Mouse (Mus musculus) hindbrain, embryonic 11.5 days (tissue): ENCODE results near the gene Cbr4. TPM values are rescaled to one million over a fixed set of nuclear protein-coding genes. Genes with fewer than 3 reads are reported as not detected.

Experiments used
- ATAC-seq: fragments of 200-750 bp; cut with Nextera tagmentation; 2 replicates; pipeline ENCODE4 v1.8.0; 2017; ENCODE audit warnings: mild to moderate bottlenecking, moderate TSS enrichment, moderate library complexity; ENCODE audit not compliant: low FRiP score
- DNase-seq: peaks from one replicate; pipeline ENCODE4 v3.0.0-alpha.2; 2015; ENCODE audit warnings: low spot score
- H3K27ac ChIP-seq: fragments of 300-500 bp; sonication (generic); 2 replicates; pipeline ENCODE4 v1.5.1; 2014; ENCODE audit warnings: mild to moderate bottlenecking, low read depth, low read length
- H3K27me3 ChIP-seq: fragments of 300-500 bp; sonication (generic); 2 replicates; pipeline ENCODE4 v1.6.1; 2014; ENCODE audit warnings: mild to moderate bottlenecking, low read length, moderate library complexity, mixed read lengths; ENCODE audit not compliant: control insufficient read depth, insufficient read depth
- H3K36me3 ChIP-seq: fragments of 300-500 bp; sonication (generic); 2 replicates; pipeline ENCODE4 v1.6.1; 2014; ENCODE audit warnings: mild to moderate bottlenecking, low read length, moderate library complexity, mixed read lengths; ENCODE audit not compliant: control insufficient read depth, insufficient read depth
- H3K4me1 ChIP-seq: fragments of 300-500 bp; sonication (generic); replicated peaks from 2 replicates; pipeline ENCODE4 v1.6.1; 2014; ENCODE audit warnings: low read length, mixed read lengths; ENCODE audit not compliant: control insufficient read depth, insufficient read depth
- H3K4me2 ChIP-seq: fragments of 300-500 bp; sonication (generic); replicated peaks from 2 replicates; pipeline ENCODE4 v1.6.1; 2014; ENCODE audit warnings: mild to moderate bottlenecking, low read depth, low read length
- H3K4me3 ChIP-seq: fragments of 300-500 bp; sonication (generic); 2 replicates; pipeline ENCODE4 v1.5.1; 2014; ENCODE audit warnings: low read depth, low read length
- H3K9ac ChIP-seq: fragments of 300-500 bp; sonication (generic); 2 replicates; pipeline ENCODE4 v1.6.1; 2014; ENCODE audit warnings: low read depth, low read length
- H3K9me3 ChIP-seq: fragments of 300-500 bp; sonication (generic); 2 replicates; pipeline ENCODE4 v1.6.1; 2016; ENCODE audit warnings: low read length; ENCODE audit not compliant: control insufficient read depth
- WGBS: fragments of 180-500 bp; shearing (Covaris S2); extraction: QIAGEN DNeasy Blood & Tissue Kit; methylation state at CpG from one replicate; pipeline ENCODE4 v1.1.7; 2014; 5-methylcytosine and 5-hydroxymethylcytosine counted together
- polyA plus RNA-seq: library from polyadenylated mRNA; unstranded; fragments of >200 nt; fragmentation: Nextera tagmentation; extraction: Ambion mirVana; gene quantifications from 2 replicates; pipeline ENCODE4 v1.2.1, GENCODE M21; 2014

The Cbr4 gene
- polyA plus RNA-seq, 1 experiment from 2014 or later: 31.8 TPM

DNA sequence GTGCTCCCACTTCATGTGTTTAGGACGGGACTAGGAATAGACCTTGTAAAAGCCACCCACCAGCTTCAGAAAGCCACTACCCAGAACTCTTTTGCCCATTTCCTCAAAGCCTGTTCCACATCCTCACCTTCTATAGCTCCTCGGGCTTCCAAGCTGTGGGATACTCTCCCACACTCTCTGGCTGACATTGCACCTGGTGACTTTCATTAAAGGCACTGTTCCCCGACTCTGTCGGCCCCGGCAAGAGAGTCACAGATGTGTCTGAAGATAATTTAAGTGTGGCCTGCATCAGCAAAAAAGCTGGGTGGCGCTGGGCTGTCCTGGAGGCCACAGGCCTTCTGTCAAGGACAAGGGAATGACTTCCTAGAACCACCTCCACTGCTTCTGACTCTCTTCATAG is 64.7 kb downstream of the Cbr4 start:
- 59% methylated on average over 6 of the region's 6 CpGs for WGBS

DNA sequence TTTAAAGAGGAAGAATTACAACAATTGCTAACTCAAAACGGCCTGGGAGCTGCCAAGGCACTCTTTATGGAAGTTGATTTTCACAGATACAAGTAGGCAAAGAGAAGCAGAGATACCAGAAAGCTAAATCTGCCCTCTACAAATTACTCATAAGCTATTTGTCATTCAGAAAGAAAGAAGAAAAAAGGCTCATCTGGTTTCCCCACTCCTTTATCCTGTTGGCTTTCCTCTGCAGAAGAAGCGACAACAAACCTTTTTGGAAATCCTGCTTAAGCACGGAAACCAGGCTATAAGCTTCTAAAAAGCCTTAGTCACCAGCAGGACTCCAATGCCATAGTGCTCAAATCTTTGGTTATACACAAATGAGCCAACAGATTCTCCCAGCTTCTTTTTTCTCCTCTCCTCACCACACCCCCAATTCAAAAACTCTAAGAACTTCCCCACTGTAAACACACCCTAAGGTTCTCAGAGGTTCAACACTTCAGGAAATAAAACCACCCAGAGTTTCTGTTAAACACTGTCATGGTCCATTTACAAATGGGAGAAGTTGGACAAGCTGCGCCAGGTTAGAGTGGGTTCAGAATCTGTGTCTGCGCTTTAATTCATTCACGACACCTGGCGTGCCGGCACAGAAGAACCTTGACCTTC is 65.3 kb downstream of the Cbr4 start:
- 87% methylated on average over 8 of the region's 8 CpGs for WGBS
- Histone ChIP-seq H3K4me3 (no peak overlapping the region), H3K9ac (no peak overlapping the region), H3K4me1 (peaks cover 2% of the 10 kb centered on the region; the same call in 1 of the 2 replicates), H3K4me2 (no peak overlapping the region), H3K9me3 (peaks cover 4% of the 10 kb centered on the region; the same call in 1 of the 2 replicates), H3K27ac (no peak overlapping the region), H3K36me3 (peaks cover 14% of the 10 kb centered on the region), H3K27me3 (no peaks in the 10 kb centered on the region)
- DNase-seq (no peak), ATAC-seq (no peak)

More for the DNA sequence above, 64.7 kb downstream of the Cbr4 start:
- no peaks in the 10 kb centered on the region for H3K27me3 ChIP-seq
- no peak overlapping the region for H3K4me3 ChIP-seq
- DNase-seq (no peak), ATAC-seq (no peak)
- no peak overlapping the region for H3K4me2 ChIP-seq
- peaks cover 2% of the 10 kb centered on the region; the same call in 1 of the 2 replicates for H3K4me1 ChIP-seq
- no peak overlapping the region for H3K27ac ChIP-seq
- H3K9ac ChIP-seq: no peak overlapping the region
- H3K9me3 ChIP-seq: peaks cover 4% of the 10 kb centered on the region; the same call in 1 of the 2 replicates
- H3K36me3 ChIP-seq: peaks cover 14% of the 10 kb centered on the region

DNA sequence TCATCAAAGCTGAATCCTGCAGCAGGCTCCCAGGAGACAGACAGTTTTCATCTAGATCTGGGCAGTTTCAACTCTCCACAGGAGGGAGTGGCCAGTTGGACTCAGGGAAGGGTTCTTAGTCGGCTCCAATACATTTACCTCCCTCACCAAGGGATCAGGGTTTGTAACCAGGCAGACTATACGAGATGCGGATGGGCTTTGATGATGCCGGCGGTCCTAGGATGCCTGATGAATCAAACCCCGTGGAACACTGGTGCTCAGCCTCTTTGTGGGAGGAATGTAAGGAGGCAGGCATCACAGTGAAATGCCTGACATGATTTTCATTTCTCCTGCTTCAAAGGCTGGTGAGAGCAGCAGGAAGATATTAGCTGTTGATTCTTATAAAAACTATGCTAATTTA is 67.8 kb downstream of the Cbr4 start:
- Histone ChIP-seq H3K4me1 (peaks cover 2% of the 10 kb centered on the region; the same call in 1 of the 2 replicates), H3K36me3 (no peaks in the 10 kb centered on the region), H3K4me3 (no peak overlapping the region), H3K4me2 (no peak overlapping the region), H3K27me3 (no peaks in the 10 kb centered on the region), H3K27ac (no peak overlapping the region), H3K9me3 (no peaks in the 10 kb centered on the region), H3K9ac (no peak overlapping the region)
- DNase-seq (no peak), ATAC-seq (peak; percentile 63; the same call in 1 of the 2 replicates)
- 70% methylated on average over 6 of the region's 6 CpGs for WGBS

DNA sequence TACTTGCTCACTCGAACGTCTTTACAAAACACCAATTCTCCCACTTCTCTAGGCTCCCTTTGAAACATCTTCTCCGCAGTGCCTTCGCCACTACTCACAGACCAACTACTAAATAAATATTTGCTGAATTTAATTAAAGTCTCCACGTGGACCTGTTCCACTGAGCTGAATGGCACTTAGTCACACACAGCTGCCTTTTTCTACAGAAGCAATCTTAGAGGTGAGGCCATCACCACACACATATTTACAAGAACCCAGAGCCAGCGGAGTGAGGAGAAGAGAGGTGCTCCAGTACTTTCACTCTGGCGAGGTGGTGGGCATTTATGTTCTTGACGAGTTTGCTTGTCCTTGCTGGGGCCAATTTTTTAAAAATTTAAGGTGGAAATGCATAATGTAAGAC is 68.7 kb downstream of the Cbr4 start:
- ATAC-seq (no peak), DNase-seq (no peak)
- H3K27me3 ChIP-seq: no peaks in the 10 kb centered on the region
- no peaks in the 10 kb centered on the region for H3K36me3 ChIP-seq
- no peak overlapping the region for H3K9ac ChIP-seq
- H3K4me1 ChIP-seq: peaks cover 2% of the 10 kb centered on the region; the same call in 1 of the 2 replicates
- no peaks in the 10 kb centered on the region for H3K9me3 ChIP-seq
- 66% methylated on average over 8 of the region's 8 CpGs for WGBS
- H3K4me3 ChIP-seq: no peak overlapping the region
- H3K4me2 ChIP-seq: no peak overlapping the region
- no peak overlapping the region for H3K27ac ChIP-seq
